ENCODE assay signal across 11 mouse cellular contexts in genomic region chr6:140655451-140655850, GRCm38 (mm10).
"Had no signal": no experiment of that assay in that cellular context is flagged by ENCODE, and none has a peak within 500 bp of the region (broad histone marks: within the 10 kb centered on the region; RNA-seq: fewer than 3 reads in every experiment).

No protein-coding gene starts in this region.

- H3K9ac ChIP-seq: liver, embryonic 13.5 days; midbrain, embryonic 13.5 days had no signal

- H3K27ac ChIP-seq: liver, embryonic 13.5 days; midbrain, embryonic 13.5 days; stomach, postnatal 0 days had no signal

- H3K4me1 ChIP-seq: liver, embryonic 13.5 days; midbrain, embryonic 13.5 days had no signal

- DNase-seq: kidney, adult 8-10 months; kidney, postnatal 25 days; layer of hippocampus, adult 9-11 months; layer of hippocampus, postnatal 36 days; liver, embryonic 13.5 days; lung, adult 18-20 months; lung, postnatal 36 days; right cerebral cortex, postnatal 14 days; thymus, postnatal 14 days had no signal

- H3K27me3 ChIP-seq: liver, embryonic 13.5 days; midbrain, embryonic 13.5 days had no signal

- ATAC-seq: midbrain, embryonic 13.5 days had no signal

- H3K4me2 ChIP-seq: liver, embryonic 13.5 days; midbrain, embryonic 13.5 days had no signal

- H3K4me3 ChIP-seq: liver, embryonic 13.5 days; midbrain, embryonic 13.5 days had no signal

- H3K9me3 ChIP-seq: liver, embryonic 13.5 days; midbrain, embryonic 13.5 days had no signal
